Mouse (Mus musculus): Measurements from ENCODE around the gene Snrpd2. TPM values are rescaled to one million over a fixed set of nuclear protein-coding genes. Genes with fewer than 3 reads are reported as not detected.

Gene Snrpd2
- 65.6 TPM for polyA plus RNA-seq (2014; fragmentation: Illumina TruSeq; extraction: RNeasy Lipid Tissue Mini Kit (QIAGEN cat#74804); ENCODE audit: insufficient read depth, low read depth, low replicate concordance)

GRCm38 (mm10) chr7:19149626-19150025, at the start of gene Snrpd2:
Gene Snrpd2, plus strand, starts transcription at chr7:19149722.

GRCm38 (mm10) chr7:19118028-19118771, 31.3 kb upstream of the Snrpd2 start, which contains the start of gene Gm4969:
Gene Gm4969, minus strand, starts transcription at chr7:19118368.

GRCm38 (mm10) chr7:19119631-19120429, 29.7 kb upstream of the Snrpd2 start, which contains the start of gene Fbxo46:
Gene Fbxo46, plus strand, starts transcription at chr7:19119859.

GRCm38 (mm10) chr7:19148875-19149541, 514 bp upstream of the Snrpd2 start, which contains the start of gene Qpctl:
Gene Qpctl, minus strand, starts transcription at chr7:19149291.

GRCm38 (mm10) chr7:19165656-19166423, 16.3 kb downstream of the Snrpd2 start, which contains the start of gene Gipr:
Gene Gipr, minus strand, starts transcription at chr7:19166127.

GRCm38 (mm10) chr7:19175708-19176515, 26.4 kb downstream of the Snrpd2 start, which contains the start of gene Eml2:
Gene Eml2, plus strand, starts transcription at chr7:19176421.

Other genes with a start within 250 kb of the Snrpd2 start
- 11.3 TPM for gene Ccdc61, start 239.3 kb upstream of the Snrpd2 start, polyA plus RNA-seq (2014; fragmentation: Illumina TruSeq; extraction: RNeasy Lipid Tissue Mini Kit (QIAGEN cat#74804); ENCODE audit: insufficient read depth, low read depth, low replicate concordance)
- 2.6 TPM for gene Nova2, start 223.8 kb upstream of the Snrpd2 start, polyA plus RNA-seq (2014; fragmentation: Illumina TruSeq; extraction: RNeasy Lipid Tissue Mini Kit (QIAGEN cat#74804); ENCODE audit: insufficient read depth, low read depth, low replicate concordance)
- gene Nanos2, start 162.3 kb upstream of the Snrpd2 start, polyA plus RNA-seq (2014; fragmentation: Illumina TruSeq; extraction: RNeasy Lipid Tissue Mini Kit (QIAGEN cat#74804); ENCODE audit: insufficient read depth, low read depth, low replicate concordance) = not detected
- 2.8 TPM for gene Mypop, start 158.5 kb upstream of the Snrpd2 start, polyA plus RNA-seq (2014; fragmentation: Illumina TruSeq; extraction: RNeasy Lipid Tissue Mini Kit (QIAGEN cat#74804); ENCODE audit: insufficient read depth, low read depth, low replicate concordance)
- 19.2 TPM for gene Irf2bp1, start 145.7 kb upstream of the Snrpd2 start, polyA plus RNA-seq (2014; fragmentation: Illumina TruSeq; extraction: RNeasy Lipid Tissue Mini Kit (QIAGEN cat#74804); ENCODE audit: insufficient read depth, low read depth, low replicate concordance)
- 0.19 TPM for gene Foxa3, start 126.2 kb upstream of the Snrpd2 start, polyA plus RNA-seq (2014; fragmentation: Illumina TruSeq; extraction: RNeasy Lipid Tissue Mini Kit (QIAGEN cat#74804); ENCODE audit: insufficient read depth, low read depth, low replicate concordance)
- 35.7 TPM for gene Sympk, start 125.3 kb upstream of the Snrpd2 start, polyA plus RNA-seq (2014; fragmentation: Illumina TruSeq; extraction: RNeasy Lipid Tissue Mini Kit (QIAGEN cat#74804); ENCODE audit: insufficient read depth, low read depth, low replicate concordance)
- gene Rsph6a, start 95.0 kb upstream of the Snrpd2 start, polyA plus RNA-seq (2014; fragmentation: Illumina TruSeq; extraction: RNeasy Lipid Tissue Mini Kit (QIAGEN cat#74804); ENCODE audit: insufficient read depth, low read depth, low replicate concordance) = not detected
- 27.0 TPM for gene Dmwd, start 73.5 kb upstream of the Snrpd2 start, polyA plus RNA-seq (2014; fragmentation: Illumina TruSeq; extraction: RNeasy Lipid Tissue Mini Kit (QIAGEN cat#74804); ENCODE audit: insufficient read depth, low read depth, low replicate concordance)
- 30.8 TPM for gene Dmpk, start 65.9 kb upstream of the Snrpd2 start, polyA plus RNA-seq (2014; fragmentation: Illumina TruSeq; extraction: RNeasy Lipid Tissue Mini Kit (QIAGEN cat#74804); ENCODE audit: insufficient read depth, low read depth, low replicate concordance)
- gene Six5, start 55.1 kb upstream of the Snrpd2 start, polyA plus RNA-seq (2014; fragmentation: Illumina TruSeq; extraction: RNeasy Lipid Tissue Mini Kit (QIAGEN cat#74804); ENCODE audit: insufficient read depth, low read depth, low replicate concordance) = 6.2 TPM
- not detected for gene Gm4969, start 31.4 kb upstream of the Snrpd2 start, polyA plus RNA-seq (2014; fragmentation: Illumina TruSeq; extraction: RNeasy Lipid Tissue Mini Kit (QIAGEN cat#74804); ENCODE audit: insufficient read depth, low read depth, low replicate concordance)
- 5.1 TPM for gene Fbxo46, start 29.9 kb upstream of the Snrpd2 start, polyA plus RNA-seq (2014; fragmentation: Illumina TruSeq; extraction: RNeasy Lipid Tissue Mini Kit (QIAGEN cat#74804); ENCODE audit: insufficient read depth, low read depth, low replicate concordance)
- gene Qpctl, start 431 bp upstream of the Snrpd2 start, polyA plus RNA-seq (2014; fragmentation: Illumina TruSeq; extraction: RNeasy Lipid Tissue Mini Kit (QIAGEN cat#74804); ENCODE audit: insufficient read depth, low read depth, low replicate concordance) = 6.5 TPM
- 0.12 TPM for gene Gipr, start 16.4 kb downstream of the Snrpd2 start, polyA plus RNA-seq (2014; fragmentation: Illumina TruSeq; extraction: RNeasy Lipid Tissue Mini Kit (QIAGEN cat#74804); ENCODE audit: insufficient read depth, low read depth, low replicate concordance)
- 40.3 TPM for gene Eml2, start 26.7 kb downstream of the Snrpd2 start, polyA plus RNA-seq (2014; fragmentation: Illumina TruSeq; extraction: RNeasy Lipid Tissue Mini Kit (QIAGEN cat#74804); ENCODE audit: insufficient read depth, low read depth, low replicate concordance)
- 4.3 TPM for gene Gpr4, start 62.8 kb downstream of the Snrpd2 start, polyA plus RNA-seq (2014; fragmentation: Illumina TruSeq; extraction: RNeasy Lipid Tissue Mini Kit (QIAGEN cat#74804); ENCODE audit: insufficient read depth, low read depth, low replicate concordance)
- 14.0 TPM for gene Opa3, start 78.6 kb downstream of the Snrpd2 start, polyA plus RNA-seq (2014; fragmentation: Illumina TruSeq; extraction: RNeasy Lipid Tissue Mini Kit (QIAGEN cat#74804); ENCODE audit: insufficient read depth, low read depth, low replicate concordance)
- gene Vasp, start 122.1 kb downstream of the Snrpd2 start, polyA plus RNA-seq (2014; fragmentation: Illumina TruSeq; extraction: RNeasy Lipid Tissue Mini Kit (QIAGEN cat#74804); ENCODE audit: insufficient read depth, low read depth, low replicate concordance) = 88.6 TPM
- gene Ppm1n, start 130.3 kb downstream of the Snrpd2 start, polyA plus RNA-seq (2014; fragmentation: Illumina TruSeq; extraction: RNeasy Lipid Tissue Mini Kit (QIAGEN cat#74804); ENCODE audit: insufficient read depth, low read depth, low replicate concordance) = not detected
- 22.9 TPM for gene Rtn2, start 132.9 kb downstream of the Snrpd2 start, polyA plus RNA-seq (2014; fragmentation: Illumina TruSeq; extraction: RNeasy Lipid Tissue Mini Kit (QIAGEN cat#74804); ENCODE audit: insufficient read depth, low read depth, low replicate concordance)
- 1.3 TPM for gene Fosb, start 160.3 kb downstream of the Snrpd2 start, polyA plus RNA-seq (2014; fragmentation: Illumina TruSeq; extraction: RNeasy Lipid Tissue Mini Kit (QIAGEN cat#74804); ENCODE audit: insufficient read depth, low read depth, low replicate concordance)
- gene Ercc1, start 195.1 kb downstream of the Snrpd2 start, polyA plus RNA-seq (2014; fragmentation: Illumina TruSeq; extraction: RNeasy Lipid Tissue Mini Kit (QIAGEN cat#74804); ENCODE audit: insufficient read depth, low read depth, low replicate concordance) = 27.7 TPM
- 5.7 TPM for gene Cd3eap, start 209.8 kb downstream of the Snrpd2 start, polyA plus RNA-seq (2014; fragmentation: Illumina TruSeq; extraction: RNeasy Lipid Tissue Mini Kit (QIAGEN cat#74804); ENCODE audit: insufficient read depth, low read depth, low replicate concordance)
- gene Ppp1r13l, start 210.0 kb downstream of the Snrpd2 start, polyA plus RNA-seq (2014; fragmentation: Illumina TruSeq; extraction: RNeasy Lipid Tissue Mini Kit (QIAGEN cat#74804); ENCODE audit: insufficient read depth, low read depth, low replicate concordance) = 2.5 TPM
- gene Ercc2, start 232.3 kb downstream of the Snrpd2 start, polyA plus RNA-seq (2014; fragmentation: Illumina TruSeq; extraction: RNeasy Lipid Tissue Mini Kit (QIAGEN cat#74804); ENCODE audit: insufficient read depth, low read depth, low replicate concordance) = 14.0 TPM

Measured in lung, adult 10 weeks (tissue).